ENCODE assay signal across 31 mouse cellular contexts in genomic region chr5:134921106-134921505, GRCm38 (mm10). TPM values are rescaled to one million over a fixed set of nuclear protein-coding genes. Genes with fewer than 3 reads are reported as not detected.
DNase-seq lines count a peak whose midpoint lies in the region; ATAC-seq and TF ChIP-seq lines count a peak whose summit lies in the region.
"Had no signal": no experiment of that assay in that cellular context is flagged by ENCODE, and none has a peak within 500 bp of the region (broad histone marks: within the 10 kb centered on the region; RNA-seq: fewer than 3 reads in every experiment).

No protein-coding gene starts in this region.

- H3K9me3 ChIP-seq in heart, embryonic 10.5 days: no peaks in the 10 kb centered on the region
- H3K9me3 ChIP-seq in liver, embryonic 15.5 days (replicated peaks): no peaks in the 10 kb centered on the region
- H3K9me3 ChIP-seq: limb, embryonic 15.5 days had no signal

- WGBS in heart, embryonic 10.5 days: 82% methylated on average over 8 of the region's 8 CpGs
- WGBS in liver, embryonic 15.5 days (ENCODE audit: insufficient replicate concordance): 30% methylated on average over 8 of the region's 8 CpGs
- 86% methylated on average over 8 of the region's 8 CpGs for WGBS in kidney, adult 2 months

- peak; percentile 85 for DNase-seq in heart, adult 11 months
- DNase-seq in heart, embryonic 10.5 days (ENCODE audit: low spot score): no peak
- peak; percentile 32 to 53 for DNase-seq in spleen, postnatal 14 days (ENCODE audit: low spot score in 2 of 2)
- DNase-seq in adipocyte (ENCODE audit: low spot score): no peak
- no peak for DNase-seq in kidney, adult 2 months
- no peak for DNase-seq in thymus, postnatal 0 days (ENCODE audit: low spot score)
- DNase-seq: adrenal gland, postnatal 25 days; cerebellum, adult 11 months; cerebellum, adult 9-11 months; gastrocnemius, postnatal 36 days; left cerebral cortex, postnatal 4 days; thymus, postnatal 14 days had no signal

- H3K27ac ChIP-seq in heart, embryonic 10.5 days: no peak overlapping the region
- H3K27ac ChIP-seq in liver, embryonic 15.5 days (replicated peaks): peak overlapping the region; percentile 98
- no peak overlapping the region for H3K27ac ChIP-seq in kidney, adult 2 months (ENCODE audit: insufficient read depth, low read depth, low read length)
- H3K27ac ChIP-seq: embryonic facial prominence, embryonic 15.5 days; kidney, postnatal 0 days; limb, embryonic 15.5 days; macrophage had no signal

- no peak overlapping the region for H3K4me3 ChIP-seq in heart, embryonic 10.5 days
- H3K4me3 ChIP-seq in liver, embryonic 15.5 days (replicated peaks): no peak overlapping the region
- no peak overlapping the region for H3K4me3 ChIP-seq in kidney, adult 2 months (ENCODE audit: insufficient read depth, low read depth, low read length)
- H3K4me3 ChIP-seq: embryonic facial prominence, embryonic 15.5 days; limb, embryonic 15.5 days had no signal

- no peaks in the 10 kb centered on the region for H3K36me3 ChIP-seq in heart, embryonic 10.5 days
- H3K36me3 ChIP-seq in liver, embryonic 15.5 days (replicated peaks): no peaks in the 10 kb centered on the region
- no peaks in the 10 kb centered on the region for H3K36me3 ChIP-seq in kidney, adult 2 months (ENCODE audit: control insufficient read depth, insufficient read depth, low read length)
- H3K36me3 ChIP-seq: embryonic facial prominence, embryonic 15.5 days; limb, embryonic 15.5 days had no signal

- ATAC-seq in erythroid progenitor cell, adult 5-6 weeks (replicated peaks; ENCODE audit: low FRiP score, poor library complexity, severe bottlenecking): peak; percentile 61
- peak; percentile 29 for ATAC-seq in liver, embryonic 15.5 days (ENCODE audit: insufficient read depth)
- ATAC-seq: hindbrain, embryonic 16.5 days; intestine, embryonic 16.5 days had no signal

- no peak for TF ChIP-seq POLR2A in kidney, adult 2 months (IDR thresholded peaks at IDR 0.05; ENCODE audit: low read depth, low read length)

- H3K27me3 ChIP-seq in heart, embryonic 10.5 days (ENCODE audit: insufficient read depth, poor library complexity, severe bottlenecking): peaks cover 10% of the 10 kb centered on the region; the same call in 1 of the 2 replicates
- no peaks in the 10 kb centered on the region for H3K27me3 ChIP-seq in liver, embryonic 15.5 days
- no peaks in the 10 kb centered on the region for H3K27me3 ChIP-seq in kidney, adult 2 months (replicated peaks; ENCODE audit: control insufficient read depth, insufficient read depth, low read length)
- H3K27me3 ChIP-seq: embryonic facial prominence, embryonic 15.5 days; limb, embryonic 15.5 days had no signal

- TF ChIP-seq CTCF in kidney, adult 2 months (conservative IDR thresholded peaks at IDR 0.05; ENCODE audit: insufficient read depth, insufficient read length, low read depth, low read length): no peak

- peak overlapping the region; percentile 44 for H3K9ac ChIP-seq in liver, embryonic 15.5 days
- H3K9ac ChIP-seq: embryonic facial prominence, embryonic 15.5 days; limb, embryonic 15.5 days had no signal

- 0 out of 2 replicates have a peak, but pooled peaks cover 6% of the 10 kb centered on the region for H3K4me1 ChIP-seq in heart, embryonic 10.5 days
- H3K4me1 ChIP-seq in liver, embryonic 15.5 days (replicated peaks): peaks cover 63% of the 10 kb centered on the region
- no peaks in the 10 kb centered on the region for H3K4me1 ChIP-seq in kidney, adult 2 months (ENCODE audit: control insufficient read depth, insufficient read depth, low read length)
- H3K4me1 ChIP-seq: embryonic facial prominence, embryonic 15.5 days; limb, embryonic 15.5 days had no signal

- peak overlapping the region; percentile 63 for H3K4me2 ChIP-seq in liver, embryonic 15.5 days
- H3K4me2 ChIP-seq: embryonic facial prominence, embryonic 15.5 days; limb, embryonic 15.5 days; midbrain, embryonic 11.5 days had no signal

RNA-seq across cellular contexts. Expression of gene Cldn13, which starts 5.8 kb away (rescaled TPM):
- 6.1 and 8.5 TPM in 2 replicates for polyA plus RNA-seq in heart, embryonic 10.5 days (2016; fragmentation: Nextera tagmentation; extraction: Ambion mirVana)
- 702 and 793 TPM in 2 replicates for total RNA-seq in erythroid progenitor cell, adult 5-6 weeks (2015; ENCODE audit: low replicate concordance)
- 370 and 493 TPM in 2 replicates for total RNA-seq in erythroid progenitor cell, adult 5-6 weeks (2017; ENCODE audit: low replicate concordance)
- polyA plus RNA-seq in liver, embryonic 15.5 days (2015; fragmentation: Nextera tagmentation; extraction: Ambion mirVana): 278 and 316 TPM in 2 replicates
- not detected in 2 replicates for polyA plus RNA-seq in kidney, adult 2 months (2012; rRNA removed)
- polyA plus RNA-seq in thymus, postnatal 0 days (2015; fragmentation: Nextera tagmentation; extraction: Ambion mirVana): 4.1 and 5.0 TPM in 2 replicates
- total RNA-seq: adrenal gland, postnatal 25 days; gastrocnemius, adult 18-20 months; gastrocnemius, postnatal 36 days; layer of hippocampus, postnatal 14 days; left cerebral cortex, adult 8-10 months; left cerebral cortex, postnatal 4 days; neutrophil, adult 5-6 weeks had no signal
- polyA plus RNA-seq: embryonic facial prominence, embryonic 15.5 days; hindbrain, embryonic 16.5 days; macrophage had no signal

RNA-seq across cellular contexts. Expression of gene Mettl27, which starts 11.1 kb away (rescaled TPM):
- 8.8 and 12.1 TPM in 2 replicates for polyA plus RNA-seq in heart, embryonic 10.5 days (2016; fragmentation: Nextera tagmentation; extraction: Ambion mirVana)
- 41.1 and 65.6 TPM in 2 replicates for total RNA-seq in erythroid progenitor cell, adult 5-6 weeks (2015; ENCODE audit: low replicate concordance)
- 28.3 and 42.1 TPM in 2 replicates for total RNA-seq in erythroid progenitor cell, adult 5-6 weeks (2017; ENCODE audit: low replicate concordance)
- 17.2 and 21.3 TPM in 2 replicates for polyA plus RNA-seq in liver, embryonic 15.5 days (2015; fragmentation: Nextera tagmentation; extraction: Ambion mirVana)
- polyA plus RNA-seq in kidney, adult 2 months (2012; rRNA removed): 33.7 and 38.0 TPM in 2 replicates
- 19.9 and 29.5 TPM in 2 replicates for polyA plus RNA-seq in thymus, postnatal 0 days (2015; fragmentation: Nextera tagmentation; extraction: Ambion mirVana)

RNA-seq across cellular contexts. Expression of gene Tmem270, which starts 14.6 kb away (rescaled TPM):
- not detected in 2 replicates for polyA plus RNA-seq in heart, embryonic 10.5 days (2016; fragmentation: Nextera tagmentation; extraction: Ambion mirVana)
- total RNA-seq in erythroid progenitor cell, adult 5-6 weeks (2015; ENCODE audit: low replicate concordance): 2.5 TPM in 1 of 2 replicates, not detected in the other
- not detected in 2 replicates for total RNA-seq in erythroid progenitor cell, adult 5-6 weeks (2017; ENCODE audit: low replicate concordance)
- 0.13 TPM in 1 of 2 replicates, not detected in the other for polyA plus RNA-seq in liver, embryonic 15.5 days (2015; fragmentation: Nextera tagmentation; extraction: Ambion mirVana)
- 0.09 TPM in 1 of 2 replicates, not detected in the other for polyA plus RNA-seq in kidney, adult 2 months (2012; rRNA removed)
- polyA plus RNA-seq in thymus, postnatal 0 days (2015; fragmentation: Nextera tagmentation; extraction: Ambion mirVana): not detected in 2 replicates
- total RNA-seq: adrenal gland, postnatal 25 days; common myeloid progenitor, adult 5-6 weeks; gastrocnemius, adult 18-20 months; gastrocnemius, postnatal 36 days; hematopoietic stem cell, adult 5-6 weeks; layer of hippocampus, postnatal 14 days; left cerebral cortex, adult 8-10 months; left cerebral cortex, postnatal 4 days; neutrophil, adult 5-6 weeks had no signal
- polyA plus RNA-seq: embryonic facial prominence, embryonic 15.5 days; forebrain, embryonic 11.5 days; heart, embryonic 16.5 days; hindbrain, embryonic 16.5 days; intestine, embryonic 16.5 days; kidney, postnatal 0 days; limb, embryonic 15.5 days; lung, embryonic 16.5 days; macrophage; midbrain, embryonic 11.5 days; spleen, adult 2 months had no signal

RNA-seq across cellular contexts. Expression of gene Cldn4, which starts 25.6 kb away (rescaled TPM):
- polyA plus RNA-seq in heart, embryonic 10.5 days (2016; fragmentation: Nextera tagmentation; extraction: Ambion mirVana): 2.8 and 6.9 TPM in 2 replicates
- total RNA-seq in erythroid progenitor cell, adult 5-6 weeks (2015; ENCODE audit: low replicate concordance): 0.84 TPM in 1 of 2 replicates, not detected in the other
- not detected in 2 replicates for total RNA-seq in erythroid progenitor cell, adult 5-6 weeks (2017; ENCODE audit: low replicate concordance)
- polyA plus RNA-seq in liver, embryonic 15.5 days (2015; fragmentation: Nextera tagmentation; extraction: Ambion mirVana): 0.18 and 0.38 TPM in 2 replicates
- polyA plus RNA-seq in kidney, adult 2 months (2012; rRNA removed): 37.5 and 44.1 TPM in 2 replicates
- polyA plus RNA-seq in thymus, postnatal 0 days (2015; fragmentation: Nextera tagmentation; extraction: Ambion mirVana): 32.6 and 35.4 TPM in 2 replicates
- total RNA-seq: adrenal gland, postnatal 25 days; common myeloid progenitor, adult 5-6 weeks; gastrocnemius, adult 18-20 months; gastrocnemius, postnatal 36 days; hematopoietic stem cell, adult 5-6 weeks; layer of hippocampus, postnatal 14 days; left cerebral cortex, adult 8-10 months had no signal
- polyA plus RNA-seq: hindbrain, embryonic 16.5 days; macrophage had no signal

Comparison
In these comparisons a context has a peak if more than half of its experiments do, and no peak if none do; other contexts are left out.
1. DNase-seq: peak in heart, adult 11 months (single experiment) and spleen, postnatal 14 days (2 of 2); none in heart, embryonic 10.5 days (single experiment), adipocyte (single experiment), kidney, adult 2 months (single experiment) and thymus, postnatal 0 days (single experiment).
2. RNA of gene Cldn13, which starts 5.8 kb away (polyA plus RNA-seq): 278 to 316 TPM in liver, embryonic 15.5 days; 6.1 to 8.5 TPM in heart, embryonic 10.5 days, 4.1 to 5.0 TPM in thymus, postnatal 0 days and not detected in kidney, adult 2 months; every median in the first group is over 10 times any median in the second.